Mouse (Mus musculus) frontal cortex, adult (tissue): ENCODE results near the gene Prkar2b.
"Not testable (repeated sequence)": the region's sequence is repeated elsewhere in the genome, so short reads cannot be mapped to it uniquely, and the experiment has no call there.

ENCODE experiments used
- ATAC-seq: cut with Nextera tagmentation; 2 replicates; pipeline ENCODE4 v1.9.2; 2017; ENCODE audit warnings: mild to moderate bottlenecking, moderate library complexity, mixed read lengths; ENCODE audit not compliant: low TSS enrichment

The Prkar2b gene

GRCm38 (mm10) chr12:32009985-32010369, 51.1 kb downstream of the Prkar2b start:
- not testable (repeated sequence) for ATAC-seq

GRCm38 (mm10) chr12:32009267-32009984, 51.7 kb downstream of the Prkar2b start:
- ATAC-seq: no peak

- ATAC-seq: no peak
Measured at GRCm38 (mm10) chr12:32008728-32009127, 52.4 kb downstream of the Prkar2b start.

GRCm38 (mm10) chr12:32007646-32008045, 53.5 kb downstream of the Prkar2b start:
- ATAC-seq: no peak

GRCm38 (mm10) chr12:32007040-32007439, 54.1 kb downstream of the Prkar2b start:
- ATAC-seq: no peak

GRCm38 (mm10) chr12:32006391-32006929, 54.6 kb downstream of the Prkar2b start:
- no peak for ATAC-seq

- ATAC-seq: no peak
Measured at GRCm38 (mm10) chr12:32000464-32000863, 60.6 kb downstream of the Prkar2b start.

GRCm38 (mm10) chr12:31998706-31999105, 62.4 kb downstream of the Prkar2b start:
- peak; percentile 71 for ATAC-seq

- ATAC-seq: no peak
Measured at GRCm38 (mm10) chr12:31997328-31997878, 63.7 kb downstream of the Prkar2b start.

- ATAC-seq: no peak
Measured at GRCm38 (mm10) chr12:31996877-31997276, 64.2 kb downstream of the Prkar2b start.

- no peak for ATAC-seq
Measured at GRCm38 (mm10) chr12:31990575-31990974, 70.5 kb downstream of the Prkar2b start.

GRCm38 (mm10) chr12:31989726-31990125, 71.4 kb downstream of the Prkar2b start:
- no peak for ATAC-seq

GRCm38 (mm10) chr12:31986463-31986862, 74.6 kb downstream of the Prkar2b start:
- no peak for ATAC-seq

- ATAC-seq: peak; percentile 69
Measured at GRCm38 (mm10) chr12:31985738-31986137, 75.4 kb downstream of the Prkar2b start.

GRCm38 (mm10) chr12:31984664-31985063, 76.4 kb downstream of the Prkar2b start:
- peak; percentile 31; the same call in 1 of the 2 replicates for ATAC-seq

GRCm38 (mm10) chr12:31984206-31984605, 76.9 kb downstream of the Prkar2b start:
- no peak for ATAC-seq

- peak; percentile 77 for ATAC-seq
Measured at GRCm38 (mm10) chr12:31983769-31984168, 77.3 kb downstream of the Prkar2b start.

GRCm38 (mm10) chr12:31983238-31983637, 77.9 kb downstream of the Prkar2b start:
- ATAC-seq: no peak

GRCm38 (mm10) chr12:31977613-31978195, 83.4 kb downstream of the Prkar2b start:
- ATAC-seq: peak; percentile 77

- ATAC-seq: peak; percentile 65
Measured at GRCm38 (mm10) chr12:31976544-31976943, 84.6 kb downstream of the Prkar2b start.

GRCm38 (mm10) chr12:31973473-31974172, 87.5 kb downstream of the Prkar2b start:
- 0 out of 2 replicates have a peak, but pooled peaks have one; percentile 14 for ATAC-seq

- 0 out of 2 replicates have a peak, but pooled peaks have one; percentile 20 for ATAC-seq
Measured at GRCm38 (mm10) chr12:31971547-31971946, 89.5 kb downstream of the Prkar2b start.
